Mouse (Mus musculus): ENCODE measurements around the gene Smoc1.

Smoc1 gene

GRCm38 (mm10) chr12:81026995-81027942 is 661 bp downstream of the Smoc1 start:
- DNase-seq: peak; percentile 29 to 38

GRCm38 (mm10) chr12:81028291-81028920 is 1.8 kb downstream of the Smoc1 start:
- DNase-seq: no peak

- DNase-seq: no peak
These were observed 3.1 kb downstream of the Smoc1 start for GRCm38 (mm10) chr12:81029731-81030130.

- no peak for DNase-seq
These were observed 5.0 kb downstream of the Smoc1 start for GRCm38 (mm10) chr12:81031579-81031978.

- no peak for DNase-seq
These were observed 6.9 kb downstream of the Smoc1 start for GRCm38 (mm10) chr12:81033389-81034041.

- no peak for DNase-seq
These were observed 7.4 kb downstream of the Smoc1 start for GRCm38 (mm10) chr12:81034042-81034417.

GRCm38 (mm10) chr12:81035850-81036249 is 9.2 kb downstream of the Smoc1 start:
- no peak for DNase-seq

- DNase-seq: no peak
These were observed 17.0 kb downstream of the Smoc1 start for GRCm38 (mm10) chr12:81043616-81044015.

- DNase-seq: no peak
These were observed 20.3 kb downstream of the Smoc1 start for GRCm38 (mm10) chr12:81046926-81047325.

- no peak for DNase-seq
These were observed 23.1 kb downstream of the Smoc1 start for GRCm38 (mm10) chr12:81049661-81050060.

- DNase-seq: no peak
These were observed 28.5 kb downstream of the Smoc1 start for GRCm38 (mm10) chr12:81055000-81055705.

- DNase-seq: no peak
These were observed 29.2 kb downstream of the Smoc1 start for GRCm38 (mm10) chr12:81055811-81056210.

GRCm38 (mm10) chr12:81057619-81058018 is 31.0 kb downstream of the Smoc1 start:
- DNase-seq: no peak

GRCm38 (mm10) chr12:81058561-81058960 is 32.0 kb downstream of the Smoc1 start:
- DNase-seq: no peak

- no peak for DNase-seq
These were observed 35.3 kb downstream of the Smoc1 start for GRCm38 (mm10) chr12:81061831-81062361.

- no peak for DNase-seq
These were observed 36.8 kb downstream of the Smoc1 start for GRCm38 (mm10) chr12:81063336-81063955.

GRCm38 (mm10) chr12:81074139-81074538 is 47.5 kb downstream of the Smoc1 start:
- no peak for DNase-seq

GRCm38 (mm10) chr12:81074941-81075340 is 48.3 kb downstream of the Smoc1 start:
- DNase-seq: no peak

- no peak for DNase-seq
These were observed 51.5 kb downstream of the Smoc1 start for GRCm38 (mm10) chr12:81077953-81078646.

- DNase-seq: no peak
These were observed 53.7 kb downstream of the Smoc1 start for GRCm38 (mm10) chr12:81080345-81080744.

GRCm38 (mm10) chr12:81081031-81081430 is 54.4 kb downstream of the Smoc1 start:
- no peak for DNase-seq
